Mouse (Mus musculus) heart, postnatal 14 days (tissue): Measurements from ENCODE around the gene Ubash3b. TPM values are rescaled to one million over a fixed set of nuclear protein-coding genes. Genes with fewer than 3 reads are reported as not detected.

Experiments
- DNase-seq, 2 experiments: peaks; one replicate each; pipeline ENCODE4 v3.0.0; 2021 to 2022
- intact Hi-C: fragments of 180-260 bp; cut with DNase I; formaldehyde crosslinking; loops from one replicate; pipeline ENCODE4 v1.15.1; 2025
- total RNA-seq, 2 experiments: library from RNA; stranded (reverse); gene quantifications; 2 replicates each; pipeline ENCODE4 v1.2.3; 2021

The Ubash3b gene
- total RNA-seq, 2 experiments from 2014 or later, result 1.7 to 1.8 TPM

DNA sequence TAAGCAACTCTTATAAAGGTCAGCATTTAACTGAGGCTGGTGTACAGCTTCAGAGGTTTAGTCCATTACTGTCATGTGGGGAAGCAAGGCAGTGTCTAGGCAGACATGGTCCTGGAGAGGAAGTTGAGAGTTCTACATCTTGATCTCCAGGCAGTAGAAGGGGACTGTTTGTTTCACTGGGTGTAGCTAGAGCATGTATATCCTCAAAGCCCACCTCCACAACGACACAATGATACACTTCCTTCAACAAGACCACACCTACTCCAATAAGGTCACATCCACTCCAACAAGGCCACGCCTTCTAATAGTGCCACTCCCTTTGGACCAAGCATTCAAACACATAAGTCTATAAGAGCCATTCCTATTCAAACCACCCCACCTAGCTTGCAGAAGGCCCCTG lies 7.2 kb upstream of the Ubash3b start:
- DNase-seq, result no peak
- intact Hi-C loops, result no loop called here

DNA sequence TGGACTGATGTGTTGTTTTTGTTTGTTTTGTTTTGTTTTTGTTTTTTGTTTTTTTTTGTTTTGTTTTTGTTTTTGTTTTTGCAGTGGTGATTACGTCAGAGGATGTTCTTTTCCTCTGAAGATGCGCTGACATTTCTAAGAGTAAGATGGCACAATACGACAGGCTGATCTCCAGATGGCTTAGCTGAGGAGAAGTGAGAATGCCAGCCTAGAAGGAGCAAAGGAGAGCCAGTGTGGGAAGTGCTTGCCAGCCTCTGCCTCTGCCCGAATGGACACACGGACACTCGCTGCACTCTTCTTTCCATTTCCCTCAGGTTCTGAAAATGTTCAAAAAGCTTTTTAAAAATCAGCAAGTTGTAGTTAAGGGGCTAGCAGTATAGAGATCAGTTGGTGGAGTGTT lies 6.7 kb upstream of the Ubash3b start:
- DNase-seq, result no peak
- intact Hi-C loops, result no loop called here

DNA sequence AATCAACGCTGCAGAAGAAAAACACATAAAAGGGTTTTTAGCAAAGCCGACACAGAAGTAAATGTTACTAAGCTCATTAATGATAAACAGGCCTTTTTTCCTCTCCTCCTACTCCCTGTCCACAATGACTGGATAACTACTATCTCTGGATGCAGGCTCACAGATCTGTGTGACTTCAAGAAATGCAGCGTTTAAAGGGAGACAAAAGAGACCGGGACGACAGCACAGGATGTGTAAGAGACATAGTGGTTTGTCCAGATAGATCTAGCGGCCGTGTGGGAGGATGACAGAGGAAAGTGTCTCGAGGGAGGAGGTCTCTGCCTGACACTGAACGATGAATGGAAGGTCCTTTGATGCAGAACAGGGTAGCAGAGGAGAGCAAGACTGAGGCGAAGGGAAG lies 5.4 kb upstream of the Ubash3b start:
- DNase-seq, result no peak
- intact Hi-C loops, result no loop called here

DNA sequence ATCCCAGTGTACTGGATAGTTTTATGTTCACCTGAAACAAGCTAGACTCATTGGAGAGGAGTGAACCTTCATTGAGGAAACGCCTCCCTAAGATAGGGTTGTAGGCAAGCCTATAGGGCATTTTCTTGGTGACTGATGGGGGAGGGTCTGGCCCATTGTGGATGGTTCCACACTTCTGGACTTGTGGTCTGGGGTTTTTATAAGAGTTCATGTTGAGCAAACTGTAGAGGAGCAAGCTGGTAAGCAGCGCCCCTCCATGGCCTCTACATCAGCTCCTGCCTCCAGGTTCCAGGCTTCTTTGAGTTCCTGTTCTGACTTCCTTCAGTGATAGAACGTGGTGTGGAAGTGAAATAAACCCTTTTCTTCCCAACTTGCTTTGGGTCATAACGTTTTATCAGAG lies 866 bp upstream of the Ubash3b start:
- no peak for DNase-seq
- intact Hi-C loops, result no loop called here

DNA sequence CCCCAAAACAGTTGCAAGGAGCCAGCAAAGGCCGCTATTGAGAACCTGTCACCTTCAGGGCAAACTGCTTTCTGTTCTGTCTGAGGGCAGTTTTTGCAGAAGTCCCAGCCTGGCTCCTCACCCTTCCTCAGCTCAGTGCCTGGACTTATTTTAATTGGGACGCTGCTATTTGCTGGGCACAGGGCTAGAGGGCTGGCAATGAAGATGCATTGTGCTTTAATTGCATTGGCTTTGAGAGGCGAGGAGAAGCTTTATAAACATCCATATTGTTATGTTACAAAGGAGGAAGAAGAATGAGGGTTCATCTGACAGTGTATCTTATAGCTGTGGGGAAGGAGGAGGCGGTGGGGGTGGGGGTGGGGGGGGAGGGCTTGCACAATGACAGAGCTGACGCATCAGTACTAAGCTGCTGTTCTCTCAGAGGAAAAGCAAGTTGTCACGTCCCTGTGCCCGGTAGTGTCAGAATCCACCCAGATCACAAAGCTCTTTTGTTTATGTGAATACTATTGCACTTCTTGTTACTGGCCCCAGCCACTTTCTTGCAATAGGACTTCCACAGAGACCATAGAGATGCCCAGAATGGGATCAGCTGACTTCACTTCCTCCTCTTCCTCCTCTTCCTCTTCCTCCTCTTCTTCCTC lies 841 bp downstream of the Ubash3b start:
- no peak for DNase-seq
- intact Hi-C loops, result no loop called here

DNA sequence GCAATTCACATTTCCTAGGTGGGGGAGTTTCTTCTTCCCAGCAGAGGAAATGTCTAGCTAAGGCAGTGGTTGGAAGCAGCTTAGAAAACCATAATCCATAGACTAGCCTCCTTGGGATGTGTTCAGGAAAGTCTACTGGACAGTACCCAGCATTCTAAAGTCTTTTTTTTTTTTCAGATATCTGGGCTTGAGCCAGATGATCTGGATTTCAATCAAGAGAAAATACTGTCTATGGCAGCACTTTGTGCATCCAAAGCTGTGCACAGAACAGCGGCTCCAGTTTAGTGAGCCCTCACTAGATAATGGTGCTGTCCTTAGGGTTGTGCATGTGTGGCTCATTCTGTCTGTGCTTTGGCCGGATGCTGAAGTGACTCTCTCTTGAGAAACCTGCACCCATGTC lies 2.3 kb downstream of the Ubash3b start:
- no peak for DNase-seq
- intact Hi-C loops, result loop anchor here (5.0 kb wide), 1 partner anchor 57 kb away; no protein-coding TSS in a partner anchor

DNA sequence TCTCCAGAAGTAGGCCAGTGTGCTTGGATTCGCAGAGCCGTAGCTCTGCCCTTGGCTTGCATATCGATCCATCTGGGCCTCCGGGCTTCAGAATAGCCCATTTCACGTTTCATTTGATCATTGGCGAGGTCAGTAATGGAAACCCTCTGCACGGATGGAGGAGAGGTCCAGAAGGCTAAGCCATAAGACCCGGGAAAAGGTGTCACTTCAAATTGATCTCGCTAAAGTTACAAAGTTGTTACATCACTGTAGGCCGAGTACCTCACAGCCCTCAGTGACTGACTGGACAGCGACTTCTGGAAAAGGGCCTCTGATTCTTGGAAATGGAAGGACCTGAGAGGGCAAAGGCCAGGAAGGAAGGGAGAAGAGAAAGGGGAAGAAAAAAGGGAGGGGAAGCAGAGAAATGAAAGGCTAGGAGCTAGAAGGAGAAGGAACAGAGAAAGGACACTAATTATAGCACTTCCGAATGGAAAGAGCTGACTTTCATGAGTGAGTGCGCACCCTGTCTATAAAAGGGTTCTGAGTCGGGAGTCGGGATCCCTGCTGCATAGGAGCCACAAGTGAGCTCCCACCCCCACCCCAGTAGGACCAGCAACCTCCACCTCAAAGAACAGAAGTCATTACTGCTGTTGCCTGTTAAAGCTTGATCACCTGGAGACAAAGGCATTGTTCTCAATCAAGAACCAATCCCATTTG lies 3.5 kb downstream of the Ubash3b start:
- no peak for DNase-seq
- intact Hi-C loops, result loop anchor here (5.0 kb wide), 1 partner anchor 56 kb away; no protein-coding TSS in a partner anchor

DNA sequence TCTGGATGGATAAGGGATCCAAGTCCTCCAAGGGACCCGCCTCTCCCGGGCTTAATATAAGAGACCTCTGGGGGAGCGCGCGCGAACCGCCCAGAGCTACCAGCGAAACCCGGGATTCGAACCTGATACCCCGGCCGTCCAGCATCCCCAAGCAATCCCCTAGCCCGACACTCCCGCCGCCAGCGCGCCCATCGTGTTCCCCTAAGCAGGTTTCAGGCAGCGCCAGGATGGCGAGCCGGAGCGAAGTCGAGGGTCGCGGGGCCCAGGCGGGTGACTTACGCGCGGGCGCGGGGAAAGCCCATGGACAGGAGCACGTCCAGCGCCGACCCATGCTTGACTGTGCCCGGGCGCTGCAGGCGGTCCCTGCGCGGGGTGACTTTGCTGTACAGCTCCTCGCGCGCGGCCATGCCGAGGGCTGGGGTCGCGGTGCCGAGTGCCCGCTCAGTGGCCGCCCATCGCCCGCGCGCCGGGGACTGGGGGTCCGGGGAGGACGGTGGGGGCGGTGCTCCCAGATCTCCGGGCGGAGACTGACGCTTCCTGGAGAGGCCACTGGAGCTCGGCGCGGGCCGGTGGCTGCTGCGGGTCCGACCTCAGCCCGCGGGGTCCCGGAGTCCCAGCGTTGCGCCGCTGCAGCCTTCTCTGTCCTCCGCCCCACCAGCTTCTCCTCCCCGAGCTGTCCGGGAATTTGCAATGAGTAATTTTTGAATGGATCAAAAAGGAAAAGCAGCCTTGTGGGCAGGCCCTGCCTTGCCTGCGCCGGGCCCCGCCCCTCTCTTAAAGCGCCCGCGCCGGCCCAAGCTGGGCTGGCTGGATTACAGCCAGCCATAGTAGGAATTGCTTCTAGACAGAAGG lies 4.3 kb downstream of the Ubash3b start:
- intact Hi-C loops, result loop anchor here (5.0 kb wide), 1 partner anchor 55 kb away; no protein-coding TSS in a partner anchor
- DNase-seq, result peak; percentile 80 to 82

DNA sequence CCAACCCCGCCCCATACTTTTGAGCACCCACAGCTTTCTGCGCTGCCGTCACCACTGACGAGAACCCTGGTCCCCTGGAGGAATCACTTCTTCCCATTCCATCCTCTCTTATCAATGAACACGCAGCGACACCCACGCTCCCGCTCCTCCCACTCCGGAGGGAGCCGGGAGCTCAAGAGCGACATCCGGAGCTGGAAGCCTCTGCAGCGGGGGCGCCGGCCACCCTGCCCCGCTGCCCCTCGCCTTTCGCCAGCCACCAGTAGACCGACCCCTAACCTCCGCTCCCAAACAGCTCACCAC lies 4.8 kb downstream of the Ubash3b start:
- peak in 1 of 2 experiments; percentile 37 for DNase-seq
- intact Hi-C loops, result loop anchor here (5.0 kb wide), 1 partner anchor 54 kb away; no protein-coding TSS in a partner anchor

DNA sequence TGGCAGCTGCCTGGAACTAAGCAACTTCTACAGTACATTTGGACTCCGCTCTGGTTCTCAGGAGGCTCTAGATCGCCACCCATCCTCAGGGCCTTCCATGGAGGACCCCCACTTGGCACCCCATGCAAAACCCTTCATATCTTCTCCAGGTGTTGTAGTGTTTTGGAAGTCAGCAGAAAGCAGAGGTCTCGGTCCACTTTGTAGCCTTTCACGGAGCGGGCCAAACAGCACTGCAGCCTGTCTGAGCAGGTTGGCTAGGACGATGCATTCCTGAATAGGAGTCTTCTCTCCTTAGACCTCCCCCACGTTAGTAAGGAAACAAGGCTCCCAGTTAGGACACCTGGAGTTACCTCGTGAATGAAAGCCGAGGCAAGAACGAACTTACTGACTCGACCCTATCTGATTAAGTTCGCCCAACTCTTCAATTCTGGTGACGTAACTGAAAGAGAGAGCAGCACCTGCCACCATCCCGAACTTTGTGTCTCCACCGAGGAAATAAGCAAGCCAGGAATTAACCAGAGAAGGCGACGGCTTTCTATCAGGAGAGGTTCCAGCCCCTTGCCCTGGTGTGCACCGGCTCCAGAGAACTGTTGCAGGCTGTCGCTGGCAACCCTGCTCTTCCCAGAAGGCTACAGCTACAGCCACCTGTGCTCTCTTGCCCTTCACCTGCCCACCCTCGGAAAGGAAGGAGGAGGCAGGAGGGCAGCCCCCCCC lies 5.3 kb downstream of the Ubash3b start:
- no peak for DNase-seq
- intact Hi-C loops, result loop anchor here (5.0 kb wide), 1 partner anchor 54 kb away; no protein-coding TSS in a partner anchor

DNA sequence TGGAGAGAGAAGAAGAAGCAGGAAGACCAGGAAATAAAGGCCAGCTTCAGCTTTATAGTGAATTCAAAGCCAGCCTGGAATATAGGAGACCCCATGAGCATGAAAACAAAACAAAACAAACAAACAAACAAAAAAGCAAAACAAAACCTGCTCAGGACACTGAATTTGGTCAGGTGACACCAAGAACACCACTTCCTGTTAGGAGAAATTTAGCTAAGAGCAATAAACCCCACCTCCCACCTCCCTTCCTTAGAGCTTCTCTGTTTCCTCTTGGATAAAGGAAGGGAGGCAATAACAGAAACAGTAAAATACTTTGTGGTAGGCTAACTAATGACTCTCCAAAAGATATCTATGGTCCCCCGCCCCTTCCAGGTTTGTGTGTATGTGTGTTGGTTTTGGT lies 7.5 kb downstream of the Ubash3b start:
- intact Hi-C loops, result no loop called here
- no peak for DNase-seq

DNA sequence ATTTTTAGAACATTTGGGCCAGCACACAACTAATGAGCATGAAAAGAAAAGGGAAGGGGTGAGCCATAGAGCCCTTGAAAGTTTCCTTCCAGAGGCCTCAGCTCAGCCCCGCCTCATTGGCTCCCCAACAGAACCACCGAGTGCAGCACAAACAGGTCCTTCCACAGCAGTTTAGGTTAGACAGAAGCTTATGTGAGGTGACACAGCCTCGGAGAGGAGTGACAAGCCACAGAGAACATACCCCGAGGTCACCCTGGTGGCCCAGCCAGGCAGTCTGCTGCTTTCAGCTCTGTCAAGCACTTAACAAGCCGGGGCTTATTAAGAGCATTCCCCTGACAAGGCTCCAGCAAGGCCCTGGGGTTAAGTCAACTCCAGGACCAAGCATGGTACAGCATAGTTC lies 8.4 kb downstream of the Ubash3b start:
- no peak for DNase-seq

DNA sequence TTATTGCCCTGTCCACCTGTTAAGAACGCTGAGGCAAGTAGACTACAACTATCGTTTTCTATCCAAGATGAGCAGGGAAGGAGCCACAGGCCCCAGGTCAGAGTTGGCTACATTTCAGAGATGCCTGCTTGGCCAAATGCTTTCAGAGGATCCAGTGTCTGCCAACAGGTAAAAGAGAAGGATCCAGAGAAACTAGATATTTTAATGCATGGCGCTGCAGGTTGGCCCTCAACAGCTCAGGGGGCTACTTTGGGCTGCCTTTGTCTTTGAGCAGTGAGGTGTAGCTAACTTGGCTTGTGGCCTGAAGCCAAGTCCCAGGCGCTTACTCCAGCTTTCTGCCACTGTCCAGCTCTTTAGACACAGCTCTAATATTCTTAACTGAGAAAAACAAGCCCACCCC lies 10.0 kb downstream of the Ubash3b start:
- no peak for DNase-seq
- intact Hi-C loops, result no loop called here

More for the DNA sequence above, 8.4 kb downstream of the Ubash3b start:
- intact Hi-C loops, result no loop called here

DNA sequence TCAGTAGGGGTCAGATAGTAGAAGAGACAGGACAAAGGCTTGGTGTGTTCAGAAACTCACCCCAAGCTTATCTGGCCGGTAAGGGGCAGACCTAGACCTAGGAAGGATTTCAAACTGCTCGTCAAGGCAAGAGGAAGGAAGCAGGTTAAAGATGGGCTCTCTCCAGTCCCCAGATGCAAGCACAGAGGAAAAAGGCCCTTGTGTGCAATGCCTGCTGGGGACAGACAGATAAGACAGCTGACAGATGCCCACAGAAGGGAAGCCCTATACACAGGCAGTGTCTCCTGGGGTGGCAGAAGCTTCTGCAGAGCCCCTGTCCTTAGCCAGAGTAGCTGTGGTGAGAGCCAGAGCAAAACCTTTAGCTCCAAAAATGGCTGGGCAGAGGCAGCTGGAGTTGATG lies 11.6 kb downstream of the Ubash3b start:
- DNase-seq, result no peak
- intact Hi-C loops, result no loop called here

DNA sequence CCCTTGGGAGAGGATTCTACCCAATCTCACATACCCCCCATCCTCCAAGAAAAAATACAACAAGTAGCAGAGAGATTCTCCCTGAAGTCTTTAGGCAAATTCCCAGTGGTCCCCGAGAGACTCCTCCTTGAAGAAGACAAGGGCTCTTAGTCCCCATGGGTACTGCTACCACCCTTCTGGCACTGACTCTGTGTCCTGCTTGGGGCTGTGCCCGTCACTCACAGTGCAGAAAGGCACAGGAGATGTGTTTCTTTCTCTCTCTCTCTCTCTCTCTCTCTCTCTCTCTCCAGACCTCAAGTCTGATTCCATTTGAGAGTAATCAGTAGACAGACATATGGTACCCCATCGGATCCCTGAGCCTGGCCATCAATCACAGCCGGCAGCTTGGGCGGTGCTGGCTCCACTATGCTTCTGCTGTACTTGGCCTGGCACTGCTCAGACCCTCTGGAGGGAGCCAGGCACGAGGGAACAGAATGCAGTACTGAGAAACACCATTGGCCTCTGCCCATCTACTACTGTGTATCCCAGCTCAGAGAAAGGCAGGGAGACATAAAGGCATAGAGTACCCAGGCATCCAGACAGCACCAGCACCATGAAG lies 12.3 kb downstream of the Ubash3b start:
- intact Hi-C loops, result no loop called here

DNA sequence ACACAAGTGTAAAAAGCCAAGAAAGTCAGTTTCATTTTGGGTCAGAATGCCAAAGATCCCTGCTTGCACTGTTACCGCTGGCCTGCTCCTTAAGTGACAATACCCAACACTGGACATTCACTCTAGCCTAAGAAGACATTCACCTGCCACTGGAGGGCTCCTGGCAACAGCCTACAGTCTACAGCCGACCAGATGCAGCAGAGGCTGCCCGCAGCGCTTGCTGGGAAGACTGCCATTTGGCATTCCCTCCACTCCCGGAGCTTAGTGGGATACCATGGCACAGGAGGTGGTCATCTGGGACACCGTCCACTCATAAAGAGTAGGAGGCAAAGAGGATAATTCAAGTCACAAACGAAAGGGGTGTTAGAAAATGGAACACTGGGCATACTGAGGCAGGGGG lies 12.9 kb downstream of the Ubash3b start:
- DNase-seq, result peak in 1 of 2 experiments; percentile 52
- intact Hi-C loops, result no loop called here

More for the DNA sequence above, 12.3 kb downstream of the Ubash3b start:
- DNase-seq, result no peak

DNA sequence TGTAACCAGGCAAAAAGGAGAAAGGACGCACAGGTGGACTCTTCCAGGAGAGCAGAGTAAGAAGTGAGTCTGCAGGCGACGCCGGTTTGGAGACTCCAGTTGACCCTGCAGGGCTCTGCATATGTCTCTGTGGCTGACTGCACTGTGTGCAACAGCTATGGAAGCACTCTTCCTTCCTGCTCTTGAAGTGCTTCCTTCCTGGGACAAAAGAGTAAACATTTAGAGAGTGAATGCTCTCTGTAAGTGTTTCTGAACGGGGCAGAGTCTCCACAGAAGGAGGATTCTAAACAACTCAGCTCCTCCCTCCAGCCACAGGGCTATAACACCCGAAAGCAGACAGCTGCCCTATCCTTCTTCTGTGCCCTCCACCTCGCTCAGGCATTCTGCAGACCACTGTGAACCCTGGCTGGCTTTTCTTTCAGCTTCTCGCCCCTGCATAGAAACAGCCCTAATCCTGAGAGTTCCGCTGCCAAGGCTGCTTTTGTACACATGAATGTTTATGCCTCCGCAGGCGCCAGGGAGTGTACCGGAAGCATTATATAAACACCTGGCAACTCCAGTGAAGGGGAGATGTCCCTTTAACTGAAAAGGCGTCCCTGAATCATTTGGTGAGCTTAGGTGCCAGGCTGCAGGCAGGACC lies 14.2 kb downstream of the Ubash3b start:
- intact Hi-C loops, result no loop called here
- DNase-seq, result no peak

DNA sequence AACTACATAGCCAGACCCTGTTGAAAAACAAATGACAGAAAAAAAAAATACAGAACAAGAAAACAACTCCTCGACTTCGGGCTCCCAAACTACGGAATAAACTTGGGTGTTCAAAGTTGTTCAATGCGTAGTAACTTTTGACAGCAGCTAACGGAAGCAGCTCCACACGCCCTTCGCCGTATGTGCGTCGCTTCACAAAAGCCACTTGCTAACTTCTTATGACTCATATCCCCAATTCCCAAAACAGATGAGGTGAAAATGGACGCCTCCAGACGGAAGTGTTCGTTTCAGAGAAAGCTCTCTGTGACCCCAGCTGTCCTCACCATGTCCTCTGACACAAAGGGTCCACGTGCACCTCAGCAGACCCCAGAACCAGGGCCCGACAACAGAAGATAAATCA lies 17.7 kb downstream of the Ubash3b start:
- DNase-seq, result no peak
- intact Hi-C loops, result no loop called here

DNA sequence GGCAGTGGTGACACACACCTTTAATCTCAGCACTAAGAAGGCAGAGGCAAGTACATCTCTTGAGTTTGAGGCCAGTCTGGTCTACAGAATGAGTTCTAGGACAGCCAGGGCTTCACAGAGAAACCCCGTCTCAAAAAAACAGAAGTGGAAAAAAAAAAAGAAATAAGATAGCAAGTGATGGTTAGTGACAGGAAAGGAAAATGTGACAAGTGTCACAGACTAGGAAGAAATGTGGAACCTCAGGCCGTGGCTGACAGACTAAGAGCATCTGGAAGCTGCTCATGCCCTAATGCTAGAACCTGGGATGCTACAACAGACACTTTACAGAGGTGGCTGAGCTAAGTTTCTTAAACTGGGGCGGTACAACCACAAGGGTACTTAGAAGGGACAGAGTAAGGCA lies 18.4 kb downstream of the Ubash3b start:
- intact Hi-C loops, result no loop called here
- DNase-seq, result no peak

DNA sequence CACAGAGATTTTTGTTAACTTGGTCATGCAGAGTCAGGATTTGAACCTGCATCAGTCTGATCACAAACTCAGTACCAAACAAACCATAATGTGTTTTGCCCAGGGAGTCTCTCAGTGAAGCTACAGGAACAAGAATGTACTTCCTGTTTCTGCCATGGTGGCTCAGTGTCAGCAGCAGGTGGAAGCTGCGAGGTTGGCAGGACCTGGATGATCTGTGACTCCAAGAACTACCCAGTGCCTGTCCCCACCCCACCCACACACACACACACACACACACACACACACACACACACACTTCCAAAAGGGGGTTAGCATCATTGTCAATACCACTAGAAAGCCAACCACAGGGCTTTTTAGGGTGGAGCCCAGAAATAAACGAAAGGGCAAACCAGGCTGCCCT lies 20.5 kb downstream of the Ubash3b start:
- intact Hi-C loops, result no loop called here
- no peak for DNase-seq
